In the genomic region with DNA sequence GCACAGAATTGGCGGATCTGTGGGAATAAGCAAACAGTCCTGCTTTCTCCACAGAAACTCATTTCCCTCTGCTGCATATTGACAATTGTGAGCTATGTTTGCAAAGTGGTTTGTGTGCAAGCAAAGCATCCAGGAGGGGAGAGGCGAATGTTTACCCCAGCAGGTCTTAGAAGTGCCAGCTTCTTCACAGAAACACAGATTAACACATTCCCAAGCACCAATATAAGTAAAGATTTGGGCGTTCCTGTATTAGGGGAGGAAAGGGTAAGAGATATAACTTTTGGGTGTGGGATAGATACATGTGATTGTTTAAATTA, we compare ENCODE assay signal across 8 mouse cellular contexts.
DNase-seq lines count a peak whose midpoint lies in the region; ATAC-seq and TF ChIP-seq lines count a peak whose summit lies in the region.

No protein-coding gene starts in this region.

- no peaks in the 10 kb centered on the region for H3K36me3 ChIP-seq in embryonic facial prominence, embryonic 12.5 days
- no peaks in the 10 kb centered on the region for H3K36me3 ChIP-seq in embryonic facial prominence, embryonic 10.5 days (replicated peaks)
- H3K36me3 ChIP-seq in kidney, adult 2 months (ENCODE audit: control insufficient read depth, insufficient read depth, low read length), result no peaks in the 10 kb centered on the region
- no peaks in the 10 kb centered on the region for H3K36me3 ChIP-seq in kidney, embryonic 14.5 days (ENCODE audit: control insufficient read depth, insufficient read depth, low read length)
- H3K36me3 ChIP-seq in limb, embryonic 13.5 days, result no peaks in the 10 kb centered on the region

- no peaks in the 10 kb centered on the region for H3K27me3 ChIP-seq in embryonic facial prominence, embryonic 12.5 days
- H3K27me3 ChIP-seq in embryonic facial prominence, embryonic 10.5 days (replicated peaks; ENCODE audit: low read depth, poor library complexity, severe bottlenecking), result 0 out of 2 replicates have a peak, but pooled peaks cover 3% of the 10 kb centered on the region
- no peaks in the 10 kb centered on the region for H3K27me3 ChIP-seq in kidney, adult 2 months (replicated peaks; ENCODE audit: control insufficient read depth, insufficient read depth, low read length)
- no peaks in the 10 kb centered on the region for H3K27me3 ChIP-seq in kidney, embryonic 14.5 days (ENCODE audit: control insufficient read depth, insufficient read depth, low read length)
- H3K27me3 ChIP-seq in limb, embryonic 13.5 days, result no peaks in the 10 kb centered on the region

- no peak overlapping the region for H3K4me3 ChIP-seq in embryonic facial prominence, embryonic 12.5 days
- no peak overlapping the region for H3K4me3 ChIP-seq in embryonic facial prominence, embryonic 10.5 days
- peak overlapping the region; percentile 18; the same call in 1 of the 2 replicates for H3K4me3 ChIP-seq in kidney, adult 2 months (ENCODE audit: insufficient read depth, low read depth, low read length)
- no peak overlapping the region for H3K4me3 ChIP-seq in kidney, embryonic 14.5 days (ENCODE audit: low read length)
- peak overlapping the region; percentile 44 for H3K4me3 ChIP-seq in brown adipose tissue, adult 24 weeks (ENCODE audit: insufficient read depth, low read depth, low read length)
- H3K4me3 ChIP-seq in limb, embryonic 13.5 days, result peak overlapping the region; percentile 2; the same call in 1 of the 2 replicates

- no peak overlapping the region for H3K9ac ChIP-seq in embryonic facial prominence, embryonic 12.5 days
- no peak overlapping the region for H3K9ac ChIP-seq in kidney, embryonic 14.5 days (ENCODE audit: low read depth, low read length)
- H3K9ac ChIP-seq in limb, embryonic 13.5 days, result no peak overlapping the region

- TF ChIP-seq POLR2A in kidney, adult 2 months (IDR thresholded peaks at IDR 0.05; ENCODE audit: low read depth, low read length), result no peak

- no peak overlapping the region for H3K27ac ChIP-seq in embryonic facial prominence, embryonic 12.5 days
- H3K27ac ChIP-seq in embryonic facial prominence, embryonic 10.5 days (replicated peaks), result no peak overlapping the region
- H3K27ac ChIP-seq in kidney, adult 2 months (ENCODE audit: insufficient read depth, low read depth, low read length), result 0 out of 2 replicates have a peak overlapping the region, but pooled peaks have one; percentile 59
- H3K27ac ChIP-seq in kidney, embryonic 14.5 days (ENCODE audit: low read depth, low read length), result no peak overlapping the region
- H3K27ac ChIP-seq in brown adipose tissue, adult 24 weeks (replicated peaks; ENCODE audit: low read depth, low read length), result no peak overlapping the region
- no peak overlapping the region for H3K27ac ChIP-seq in limb, embryonic 13.5 days

- H3K4me1 ChIP-seq in embryonic facial prominence, embryonic 12.5 days, result peaks cover 10% of the 10 kb centered on the region; the same call in 1 of the 2 replicates
- H3K4me1 ChIP-seq in embryonic facial prominence, embryonic 10.5 days, result no peaks in the 10 kb centered on the region
- H3K4me1 ChIP-seq in kidney, adult 2 months (ENCODE audit: control insufficient read depth, insufficient read depth, low read length), result 0 out of 2 replicates have a peak, but pooled peaks cover 6% of the 10 kb centered on the region
- H3K4me1 ChIP-seq in kidney, embryonic 14.5 days (ENCODE audit: control insufficient read depth, insufficient read depth, low read length), result no peaks in the 10 kb centered on the region
- no peaks in the 10 kb centered on the region for H3K4me1 ChIP-seq in brown adipose tissue, adult 24 weeks (ENCODE audit: control insufficient read depth, insufficient read depth, insufficient read length, low read length)
- peaks cover 8% of the 10 kb centered on the region for H3K4me1 ChIP-seq in limb, embryonic 13.5 days

- no peaks in the 10 kb centered on the region for H3K9me3 ChIP-seq in embryonic facial prominence, embryonic 12.5 days
- H3K9me3 ChIP-seq in embryonic facial prominence, embryonic 10.5 days, result no peaks in the 10 kb centered on the region
- H3K9me3 ChIP-seq in kidney, embryonic 14.5 days (ENCODE audit: control insufficient read depth, low read length), result no peaks in the 10 kb centered on the region
- H3K9me3 ChIP-seq in limb, embryonic 13.5 days, result no peaks in the 10 kb centered on the region

- 72% methylated on average over 3 of the region's 3 CpGs for WGBS in embryonic facial prominence, embryonic 12.5 days
- WGBS in embryonic facial prominence, embryonic 10.5 days, result 86% methylated on average over 3 of the region's 3 CpGs
- 41% methylated on average over 3 of the region's 3 CpGs for WGBS in kidney, adult 2 months
- WGBS in kidney, embryonic 14.5 days, result 75% methylated on average over 3 of the region's 3 CpGs
- 66% methylated on average over 3 of the region's 3 CpGs for WGBS in limb, embryonic 13.5 days

- DNase-seq in embryonic facial prominence, embryonic 10.5 days (ENCODE audit: low spot score), result no peak
- DNase-seq in kidney, adult 2 months, result no peak
- no peak for DNase-seq in c-Kit-positive CD71-positive TER-119-positive erythroid progenitor cells, embryonic 14.5 days (ENCODE audit: low spot score)

- no peak for TF ChIP-seq CTCF in kidney, adult 2 months (conservative IDR thresholded peaks at IDR 0.05; ENCODE audit: insufficient read depth, insufficient read length, low read depth, low read length)

- H3K4me2 ChIP-seq in embryonic facial prominence, embryonic 12.5 days (replicated peaks), result 0 out of 2 replicates have a peak overlapping the region, but pooled peaks have one; percentile 8
- no peak overlapping the region for H3K4me2 ChIP-seq in kidney, embryonic 14.5 days (replicated peaks; ENCODE audit: low read depth, low read length)
- H3K4me2 ChIP-seq in limb, embryonic 13.5 days (replicated peaks), result peak overlapping the region; percentile 41

- no peak for ATAC-seq in embryonic facial prominence, embryonic 12.5 days (ENCODE audit: insufficient number of reproducible peaks, insufficient read depth, low FRiP score, low TSS enrichment)
- no peak for ATAC-seq in kidney, embryonic 14.5 days (ENCODE audit: low FRiP score, low TSS enrichment)
- no peak for ATAC-seq in limb, embryonic 13.5 days (ENCODE audit: low FRiP score, low read depth)
- no peak for ATAC-seq in granulocyte monocyte progenitor cell, adult 5-6 weeks (replicated peaks; ENCODE audit: poor library complexity, severe bottlenecking)

Comparison
In these comparisons a context has a peak if more than half of its experiments do, and no peak if none do; other contexts are left out.
1. H3K4me3 ChIP-seq: peak in kidney, adult 2 months (single experiment), brown adipose tissue, adult 24 weeks (single experiment) and limb, embryonic 13.5 days (single experiment); none in embryonic facial prominence, embryonic 12.5 days (single experiment), embryonic facial prominence, embryonic 10.5 days (single experiment) and kidney, embryonic 14.5 days (single experiment).